Mouse (Mus musculus): ENCODE data around the gene Mphosph9. TPM values are rescaled to one million over a fixed set of nuclear protein-coding genes. Genes with fewer than 3 reads are reported as not detected.

The Mphosph9 gene
- polyA plus RNA-seq, 1 experiment from 2014 or later, result 21.2 TPM

DNA sequence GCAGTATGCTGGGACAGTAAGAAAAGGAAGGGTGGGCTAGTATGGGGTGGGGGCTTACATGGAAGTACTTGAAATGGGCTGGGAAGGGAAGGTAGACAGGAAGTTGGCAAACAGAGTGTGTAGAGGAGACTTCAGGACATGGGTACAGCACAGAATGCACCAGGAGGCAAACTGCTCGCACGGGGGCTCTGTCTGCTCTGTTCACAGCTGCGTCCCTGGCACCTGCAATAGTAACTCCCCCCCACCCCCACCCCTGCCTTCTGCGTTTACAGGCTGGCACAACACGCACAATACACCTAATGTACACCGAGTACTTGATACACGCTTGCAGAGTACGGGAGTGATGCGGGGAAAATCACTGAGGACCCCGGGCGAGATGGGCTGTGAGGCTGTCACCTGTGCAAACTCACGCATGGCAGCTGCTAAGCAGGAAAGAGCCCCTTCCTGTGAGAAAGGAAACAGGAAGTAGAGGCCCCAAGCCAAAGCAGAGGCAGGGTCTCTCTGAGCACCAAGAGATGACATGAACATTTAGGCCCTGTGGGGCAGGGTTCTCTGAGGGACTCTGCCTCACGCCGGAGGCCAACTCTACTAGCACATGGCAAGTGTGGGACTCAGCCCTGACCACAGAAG is 113.1 kb downstream of the Mphosph9 start:
- WGBS, result 92% methylated on average over 14 of the region's 14 CpGs
- Histone ChIP-seq H3K4me3 (ENCODE audit: low read depth, low read length) (no peak overlapping the region), H3K9ac (ENCODE audit: low read length) (no peak overlapping the region), H3K9me3 (ENCODE audit: control insufficient read depth, low read length) (no peaks in the 10 kb centered on the region), H3K36me3 (ENCODE audit: control insufficient read depth, insufficient read depth, low read length) (no peaks in the 10 kb centered on the region), H3K4me2 (ENCODE audit: low read depth, low read length, severe bottlenecking) (no peak overlapping the region), H3K27ac (ENCODE audit: low read depth, low read length) (peak overlapping the region; percentile 7; the same call in 1 of the 2 replicates), H3K27me3 (ENCODE audit: control insufficient read depth, insufficient read depth, low read length) (no peaks in the 10 kb centered on the region), H3K4me1 (replicated peaks; ENCODE audit: control insufficient read depth, insufficient read depth, low read length) (no peaks in the 10 kb centered on the region)
- DNase-seq (ENCODE audit: low spot score) (no peak), ATAC-seq (replicated peaks; ENCODE audit: low FRiP score) (no peak)

DNA sequence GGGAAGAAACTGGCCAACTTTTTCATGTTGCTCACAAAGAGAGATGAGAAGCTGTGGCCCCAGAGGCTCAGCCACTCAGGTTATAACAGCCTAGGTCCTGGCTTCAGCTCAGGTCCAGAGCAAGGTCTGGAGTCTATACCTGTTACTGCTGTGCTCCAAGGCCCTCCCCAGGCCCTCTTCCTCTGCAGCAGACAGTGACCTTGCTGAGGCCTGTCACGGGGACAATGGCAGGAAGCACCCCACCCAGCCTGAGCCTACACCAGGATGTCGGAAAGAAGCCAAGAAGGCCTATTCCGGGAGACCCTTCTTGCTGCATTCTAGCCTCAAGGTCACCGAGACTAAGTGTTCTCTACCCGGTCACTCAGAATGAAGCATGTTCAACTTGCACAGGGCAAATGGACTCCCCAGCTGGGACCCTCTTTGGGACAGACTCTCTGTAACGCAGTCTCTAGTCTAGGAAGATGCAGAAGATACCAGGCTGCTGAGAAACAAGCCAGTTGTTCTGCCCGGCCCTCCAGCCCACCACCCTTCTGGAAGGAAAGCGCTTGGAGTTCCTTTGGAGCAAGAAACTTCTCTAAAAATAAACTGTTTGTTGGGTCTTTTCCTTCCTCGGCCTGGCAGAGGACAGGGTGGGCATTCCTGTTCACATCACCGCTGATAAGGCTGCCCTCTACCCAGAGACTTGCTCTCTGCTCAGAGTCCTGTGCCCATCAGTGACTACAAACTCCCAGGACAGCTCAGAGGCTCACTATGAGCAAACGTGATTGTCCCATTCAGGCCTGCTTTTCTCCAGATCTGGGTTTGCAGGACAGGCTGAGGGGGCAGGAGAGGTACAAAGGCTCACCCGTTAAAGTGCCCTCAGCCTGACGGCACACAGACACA is 113.9 kb downstream of the Mphosph9 start:
- Histone ChIP-seq H3K4me1 (replicated peaks; ENCODE audit: control insufficient read depth, insufficient read depth, low read length) (no peaks in the 10 kb centered on the region), H3K27me3 (ENCODE audit: control insufficient read depth, insufficient read depth, low read length) (no peaks in the 10 kb centered on the region), H3K27ac (ENCODE audit: low read depth, low read length) (peak overlapping the region; percentile 7; the same call in 1 of the 2 replicates), H3K9me3 (ENCODE audit: control insufficient read depth, low read length) (no peaks in the 10 kb centered on the region), H3K4me2 (ENCODE audit: low read depth, low read length, severe bottlenecking) (no peak overlapping the region), H3K9ac (ENCODE audit: low read length) (no peak overlapping the region), H3K36me3 (ENCODE audit: control insufficient read depth, insufficient read depth, low read length) (no peaks in the 10 kb centered on the region), H3K4me3 (ENCODE audit: low read depth, low read length) (no peak overlapping the region)
- ATAC-seq (replicated peaks; ENCODE audit: low FRiP score) (no peak), DNase-seq (ENCODE audit: low spot score) (no peak)
- 86% methylated on average over 13 of the region's 13 CpGs for WGBS

DNA sequence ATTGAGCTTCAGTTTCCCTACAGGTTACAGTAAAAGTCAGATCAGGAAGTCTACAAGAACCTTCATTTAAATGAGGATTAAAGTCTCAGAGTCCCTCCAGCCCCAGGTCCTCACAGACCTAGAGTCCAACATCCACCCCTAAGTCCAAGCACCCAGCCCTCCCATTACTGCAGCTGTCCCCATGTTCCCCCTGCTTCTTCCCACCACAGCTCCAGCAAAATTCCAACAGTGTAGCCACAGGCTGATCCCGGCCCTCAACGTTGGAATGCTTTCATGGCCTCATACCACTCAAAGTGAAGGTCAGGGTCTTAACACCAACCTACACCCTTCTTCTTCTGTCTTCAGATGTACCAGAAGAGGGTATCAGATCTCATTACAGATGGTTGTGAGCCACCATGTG is 116.1 kb downstream of the Mphosph9 start:
- ATAC-seq (replicated peaks; ENCODE audit: low FRiP score) (no peak), DNase-seq (ENCODE audit: low spot score) (no peak)
- Histone ChIP-seq H3K4me2 (ENCODE audit: low read depth, low read length, severe bottlenecking) (no peak overlapping the region), H3K4me1 (replicated peaks; ENCODE audit: control insufficient read depth, insufficient read depth, low read length) (no peaks in the 10 kb centered on the region), H3K27ac (ENCODE audit: low read depth, low read length) (no peak overlapping the region), H3K4me3 (ENCODE audit: low read depth, low read length) (no peak overlapping the region), H3K9me3 (ENCODE audit: control insufficient read depth, low read length) (no peaks in the 10 kb centered on the region), H3K27me3 (ENCODE audit: control insufficient read depth, insufficient read depth, low read length) (no peaks in the 10 kb centered on the region), H3K36me3 (ENCODE audit: control insufficient read depth, insufficient read depth, low read length) (no peaks in the 10 kb centered on the region), H3K9ac (ENCODE audit: low read length) (no peak overlapping the region)
- WGBS, result 89% methylated on average over 2 of the region's 2 CpGs

DNA sequence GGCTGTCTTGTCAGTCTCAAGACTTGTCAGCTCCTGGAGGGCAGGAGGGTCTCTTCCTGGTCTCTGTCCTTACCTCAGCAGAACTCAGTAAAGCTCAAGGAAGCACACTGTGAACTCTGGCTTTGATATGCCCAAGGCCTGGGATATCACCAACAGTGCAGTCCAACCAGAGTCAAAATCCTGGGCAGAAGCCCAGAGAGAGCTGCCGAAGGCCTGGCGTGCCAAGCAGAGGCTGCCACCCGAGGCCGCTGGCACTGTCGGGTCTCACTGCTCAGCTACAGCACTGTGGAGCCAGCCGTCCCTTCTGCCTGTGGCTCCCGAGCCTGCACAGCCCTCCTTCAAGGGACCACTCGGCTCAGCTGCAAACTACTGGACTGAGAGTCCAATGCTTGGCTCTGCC is 116.5 kb downstream of the Mphosph9 start:
- WGBS, result 90% methylated on average over 8 of the region's 8 CpGs
- H3K27ac ChIP-seq (ENCODE audit: low read depth, low read length), result no peak overlapping the region

DNA sequence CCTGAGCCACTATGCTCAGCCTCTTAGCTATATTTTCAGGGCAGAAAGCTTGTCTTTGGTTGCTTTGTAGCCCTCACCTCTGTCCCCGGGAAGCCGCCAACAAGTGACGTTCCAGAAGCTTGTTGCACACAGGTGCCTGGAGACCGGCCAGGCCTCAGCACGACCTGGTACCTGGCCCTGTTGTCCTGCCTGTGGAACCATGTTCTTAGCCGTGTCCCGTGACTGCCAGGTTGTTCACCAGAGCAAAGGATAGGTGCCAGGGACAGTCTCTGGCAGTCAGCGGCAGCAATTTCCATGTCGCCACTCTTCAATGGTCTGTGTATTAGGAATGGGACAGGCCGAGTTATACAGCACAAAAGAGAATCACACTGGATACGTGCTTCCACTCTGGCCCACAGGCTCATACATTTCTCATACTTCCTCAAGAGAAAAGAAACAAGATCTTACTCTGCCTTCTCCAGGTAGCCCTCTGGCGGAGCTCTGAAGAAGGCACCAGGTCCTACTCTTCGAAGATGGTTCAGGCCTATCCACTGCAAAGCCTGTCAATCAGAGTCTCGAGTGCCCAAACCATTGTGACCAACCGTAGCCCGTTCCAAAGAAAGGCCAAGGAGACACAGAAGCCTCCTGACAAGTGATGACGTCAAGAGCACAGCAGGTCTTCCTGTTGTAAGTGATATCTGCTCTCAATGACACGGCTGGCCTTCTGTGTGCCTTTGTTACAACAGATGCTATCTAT is 117.3 kb downstream of the Mphosph9 start:
- no peak for DNase-seq (ENCODE audit: low spot score)
- no peak for ATAC-seq (replicated peaks; ENCODE audit: low FRiP score)
- no peak overlapping the region for H3K27ac ChIP-seq (ENCODE audit: low read depth, low read length)
- no peak overlapping the region for H3K4me2 ChIP-seq (ENCODE audit: low read depth, low read length, severe bottlenecking)
- no peak overlapping the region for H3K4me3 ChIP-seq (ENCODE audit: low read depth, low read length)
- WGBS, result 79% methylated on average over 18 of the region's 18 CpGs
- H3K4me1 ChIP-seq (replicated peaks; ENCODE audit: control insufficient read depth, insufficient read depth, low read length), result 0 out of 2 replicates have a peak, but pooled peaks cover under 1% of the 10 kb centered on the region
- H3K36me3 ChIP-seq (ENCODE audit: control insufficient read depth, insufficient read depth, low read length), result no peaks in the 10 kb centered on the region
- no peaks in the 10 kb centered on the region for H3K9me3 ChIP-seq (ENCODE audit: control insufficient read depth, low read length)
- H3K27me3 ChIP-seq (ENCODE audit: control insufficient read depth, insufficient read depth, low read length), result no peaks in the 10 kb centered on the region
- no peak overlapping the region for H3K9ac ChIP-seq (ENCODE audit: low read length)

More for the DNA sequence above, 116.5 kb downstream of the Mphosph9 start:
- no peaks in the 10 kb centered on the region for H3K36me3 ChIP-seq (ENCODE audit: control insufficient read depth, insufficient read depth, low read length)
- H3K27me3 ChIP-seq (ENCODE audit: control insufficient read depth, insufficient read depth, low read length), result no peaks in the 10 kb centered on the region
- no peaks in the 10 kb centered on the region for H3K4me1 ChIP-seq (replicated peaks; ENCODE audit: control insufficient read depth, insufficient read depth, low read length)
- ATAC-seq (replicated peaks; ENCODE audit: low FRiP score) (no peak), DNase-seq (ENCODE audit: low spot score) (no peak)
- no peak overlapping the region for H3K9ac ChIP-seq (ENCODE audit: low read length)
- no peak overlapping the region for H3K4me3 ChIP-seq (ENCODE audit: low read depth, low read length)
- no peaks in the 10 kb centered on the region for H3K9me3 ChIP-seq (ENCODE audit: control insufficient read depth, low read length)
- no peak overlapping the region for H3K4me2 ChIP-seq (ENCODE audit: low read depth, low read length, severe bottlenecking)

DNA sequence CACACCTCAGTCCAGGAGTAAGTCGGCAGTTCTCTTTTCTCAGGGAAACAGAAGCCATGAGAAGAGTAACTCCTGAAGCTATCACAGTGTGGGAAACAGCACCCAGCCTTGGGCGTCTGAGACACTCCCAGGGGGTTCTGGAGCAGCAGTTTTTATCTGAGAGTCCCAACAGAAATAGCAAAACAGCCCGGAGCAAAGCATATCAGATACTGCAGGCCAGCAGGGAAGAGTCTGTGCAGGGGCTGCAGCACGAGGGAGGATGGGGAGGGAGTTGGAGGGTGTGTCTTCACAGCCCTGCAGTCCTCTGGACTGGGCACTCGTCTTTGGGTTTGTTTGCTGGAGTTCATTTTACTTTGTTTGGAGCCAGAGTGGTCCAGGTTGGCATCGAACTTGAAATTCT is 117.9 kb downstream of the Mphosph9 start:
- Histone ChIP-seq H3K4me1 (replicated peaks; ENCODE audit: control insufficient read depth, insufficient read depth, low read length) (0 out of 2 replicates have a peak, but pooled peaks cover 4% of the 10 kb centered on the region), H3K9ac (ENCODE audit: low read length) (no peak overlapping the region), H3K4me2 (ENCODE audit: low read depth, low read length, severe bottlenecking) (no peak overlapping the region), H3K9me3 (ENCODE audit: control insufficient read depth, low read length) (no peaks in the 10 kb centered on the region), H3K36me3 (ENCODE audit: control insufficient read depth, insufficient read depth, low read length) (no peaks in the 10 kb centered on the region), H3K27ac (ENCODE audit: low read depth, low read length) (no peak overlapping the region), H3K27me3 (ENCODE audit: control insufficient read depth, insufficient read depth, low read length) (no peaks in the 10 kb centered on the region), H3K4me3 (ENCODE audit: low read depth, low read length) (no peak overlapping the region)
- no peak for DNase-seq (ENCODE audit: low spot score)
- no peak for ATAC-seq (replicated peaks; ENCODE audit: low FRiP score)
- WGBS, result 66% methylated on average over 6 of the region's 6 CpGs

DNA sequence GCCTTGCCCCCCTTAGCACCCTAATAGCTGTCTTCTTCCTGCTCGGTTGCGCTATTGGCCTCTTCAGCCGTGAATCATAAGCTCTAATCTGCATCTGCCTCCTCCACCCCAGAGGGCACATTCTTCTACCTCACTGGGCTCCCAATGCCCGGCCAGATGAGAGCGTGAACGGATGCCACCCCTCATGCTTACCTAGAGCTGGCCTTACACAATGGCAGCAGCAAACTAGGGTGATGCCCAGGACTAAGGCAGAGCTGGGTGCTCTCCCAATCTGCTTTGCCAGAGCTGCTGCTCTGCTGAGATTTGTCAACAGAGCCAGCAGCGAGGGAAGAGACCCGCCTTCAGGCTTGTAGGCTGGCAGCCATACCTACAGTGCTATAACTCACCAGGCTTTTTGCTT is 119.7 kb downstream of the Mphosph9 start:
- Histone ChIP-seq H3K4me2 (ENCODE audit: low read depth, low read length, severe bottlenecking) (no peak overlapping the region), H3K9me3 (ENCODE audit: control insufficient read depth, low read length) (no peaks in the 10 kb centered on the region), H3K27me3 (ENCODE audit: control insufficient read depth, insufficient read depth, low read length) (no peaks in the 10 kb centered on the region), H3K36me3 (ENCODE audit: control insufficient read depth, insufficient read depth, low read length) (no peaks in the 10 kb centered on the region), H3K9ac (ENCODE audit: low read length) (no peak overlapping the region), H3K4me1 (replicated peaks; ENCODE audit: control insufficient read depth, insufficient read depth, low read length) (0 out of 2 replicates have a peak, but pooled peaks cover 4% of the 10 kb centered on the region), H3K4me3 (ENCODE audit: low read depth, low read length) (no peak overlapping the region), H3K27ac (ENCODE audit: low read depth, low read length) (no peak overlapping the region)
- ATAC-seq (replicated peaks; ENCODE audit: low FRiP score), result no peak
- WGBS, result 86% methylated on average over 8 of the region's 8 CpGs
- no peak for DNase-seq (ENCODE audit: low spot score)

DNA sequence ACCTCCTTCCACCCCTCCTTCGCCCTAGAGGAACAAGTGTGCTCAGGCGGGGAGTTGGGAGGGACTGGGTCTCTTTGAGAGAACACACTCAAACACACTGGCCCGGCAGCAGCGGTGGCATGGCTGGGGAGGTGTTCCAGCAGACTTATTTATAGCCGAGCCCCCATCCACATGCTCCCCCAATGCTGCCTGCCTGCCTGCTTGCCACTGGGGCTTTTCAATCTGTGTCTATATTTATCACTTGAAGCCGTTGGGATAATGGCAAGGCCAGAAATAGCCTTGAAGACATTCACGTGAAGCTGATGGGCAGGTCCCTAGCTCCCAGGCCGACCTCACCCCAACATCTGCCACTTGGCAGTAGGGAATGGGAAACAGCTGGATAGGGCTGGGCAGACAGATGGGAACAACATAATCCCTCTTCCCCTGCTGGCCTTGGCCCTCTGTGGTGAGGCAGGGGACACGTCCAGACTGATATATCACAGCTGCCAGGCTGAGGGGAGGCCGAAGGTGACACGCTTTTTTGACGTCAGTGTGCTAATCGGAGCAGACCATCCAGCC is 121.2 kb downstream of the Mphosph9 start:
- WGBS, result 67% methylated on average over 13 of the region's 13 CpGs
- ATAC-seq (replicated peaks; ENCODE audit: low FRiP score), result no peak
- Histone ChIP-seq H3K9ac (ENCODE audit: low read length) (no peak overlapping the region), H3K4me3 (ENCODE audit: low read depth, low read length) (no peak overlapping the region), H3K4me1 (replicated peaks; ENCODE audit: control insufficient read depth, insufficient read depth, low read length) (0 out of 2 replicates have a peak, but pooled peaks cover 4% of the 10 kb centered on the region), H3K9me3 (ENCODE audit: control insufficient read depth, low read length) (no peaks in the 10 kb centered on the region), H3K4me2 (ENCODE audit: low read depth, low read length, severe bottlenecking) (no peak overlapping the region), H3K27me3 (ENCODE audit: control insufficient read depth, insufficient read depth, low read length) (no peaks in the 10 kb centered on the region), H3K36me3 (ENCODE audit: control insufficient read depth, insufficient read depth, low read length) (no peaks in the 10 kb centered on the region), H3K27ac (ENCODE audit: low read depth, low read length) (no peak overlapping the region)
- no peak for DNase-seq (ENCODE audit: low spot score)
